Comparison of ENCODE assay signal across 13 mouse cellular contexts in the genomic region with DNA sequence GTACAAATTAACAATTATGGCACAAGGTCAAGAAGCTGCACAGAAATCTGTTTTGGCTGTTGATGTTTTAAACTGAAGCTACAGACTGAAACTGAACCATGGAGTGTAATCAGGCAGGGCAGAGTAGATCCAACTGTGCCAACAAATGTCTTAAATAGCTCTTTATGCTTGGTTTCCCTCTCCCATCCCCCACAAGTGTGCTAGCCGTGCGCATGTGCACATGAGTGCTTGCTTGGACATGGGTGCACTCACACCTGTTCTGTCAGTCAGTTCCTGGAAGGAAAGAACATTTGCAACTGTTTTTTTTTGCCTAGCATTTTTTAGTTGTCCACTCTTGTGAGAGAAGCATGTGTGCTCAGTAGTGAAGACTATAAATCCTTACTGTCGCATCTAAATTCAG. TPM values are rescaled to one million over a fixed set of nuclear protein-coding genes. Genes with fewer than 3 reads are reported as not detected.
DNase-seq lines count a peak whose midpoint lies in the region; ATAC-seq and TF ChIP-seq lines count a peak whose summit lies in the region.
"Had no signal": no experiment of that assay in that cellular context is flagged by ENCODE, and none has a peak within 500 bp of the region (broad histone marks: within the 10 kb centered on the region; RNA-seq: fewer than 3 reads in every experiment).

No protein-coding gene starts in this region.

- H3K4me1 ChIP-seq in kidney, embryonic 16.5 days (ENCODE audit: insufficient read depth, low read length), result peaks cover 33% of the 10 kb centered on the region

- intact Hi-C loops in gastrocnemius, adult 2 months (cut with DNase I), result no loop called here

- peak; percentile 46 for DNase-seq in kidney, adult 18-20 months
- peak; percentile 25 for DNase-seq in cerebellum, adult 11 months
- peak; percentile 79 for DNase-seq in gastrocnemius, adult 2 months
- DNase-seq in kidney, postnatal 36 days, result peak; percentile 53 to 70
- DNase-seq in adrenal gland, postnatal 25 days, result no peak
- no peak for DNase-seq in adrenal gland, postnatal 36 days
- DNase-seq in spleen, postnatal 4 days (ENCODE audit: low spot score in 2 of 2), result no peak
- DNase-seq: right cerebral cortex, adult 18-20 months had no signal

- no peaks in the 10 kb centered on the region for H3K27me3 ChIP-seq in kidney, embryonic 16.5 days (ENCODE audit: insufficient read depth, low read length)
- H3K27me3 ChIP-seq: limb, embryonic 15.5 days; stomach, embryonic 15.5 days had no signal

- no peak overlapping the region for H3K9ac ChIP-seq in kidney, embryonic 16.5 days (replicated peaks; ENCODE audit: low read length)
- H3K9ac ChIP-seq: limb, embryonic 15.5 days; stomach, embryonic 15.5 days had no signal

- no peak overlapping the region for H3K4me3 ChIP-seq in kidney, embryonic 16.5 days (ENCODE audit: low read length)
- peak overlapping the region; percentile 4 for H3K4me3 ChIP-seq in gastrocnemius, adult 2 months
- H3K4me3 ChIP-seq: layer of hippocampus, adult 2 months; limb, embryonic 15.5 days; stomach, embryonic 15.5 days had no signal

- H3K36me3 ChIP-seq in kidney, embryonic 16.5 days (ENCODE audit: insufficient read depth, low read length), result peaks cover 27% of the 10 kb centered on the region; the same call in 1 of the 2 replicates

- ATAC-seq in kidney, embryonic 16.5 days (ENCODE audit: low FRiP score, low TSS enrichment), result no peak

- H3K4me2 ChIP-seq in kidney, embryonic 16.5 days (replicated peaks; ENCODE audit: low read depth, low read length), result no peak overlapping the region
- H3K4me2 ChIP-seq: limb, embryonic 15.5 days; stomach, embryonic 15.5 days had no signal

- 61% methylated on average over 3 of the region's 3 CpGs for WGBS in kidney, embryonic 16.5 days

- H3K27ac ChIP-seq in kidney, embryonic 16.5 days (ENCODE audit: low read length), result no peak overlapping the region
- peak overlapping the region; percentile 72 for H3K27ac ChIP-seq in gastrocnemius, adult 2 months
- H3K27ac ChIP-seq: layer of hippocampus, adult 2 months; limb, embryonic 15.5 days; macrophage; stomach, embryonic 15.5 days had no signal

- H3K9me3 ChIP-seq in kidney, embryonic 16.5 days (ENCODE audit: low read length), result no peaks in the 10 kb centered on the region
- H3K9me3 ChIP-seq: limb, embryonic 15.5 days; stomach, embryonic 15.5 days had no signal

- TF ChIP-seq CTCF in gastrocnemius, adult 2 months (IDR thresholded peaks at IDR 0.05), result no peak

RNA-seq across cellular contexts. Expression of a gene that starts 10.4 kb away (rescaled TPM):
- polyA plus RNA-seq in kidney, embryonic 16.5 days (2015; fragmentation: Nextera tagmentation; extraction: Ambion mirVana), result 33.7 and 40.4 TPM in 2 replicates
- 100 to 1,000 TPM; 115 to 138 TPM for total RNA-seq in gastrocnemius, adult 2 months (2021)
- 116 and 125 TPM in 2 replicates for total RNA-seq in adrenal gland, postnatal 25 days (2021)
- total RNA-seq in adrenal gland, postnatal 36 days (2021), result 100 to 1,000 TPM in 1 of 2 experiments, 10 to 100 TPM in 1; 98.4 to 125 TPM

RNA-seq across cellular contexts. Expression of a gene that starts 11.5 kb away (rescaled TPM):
- polyA plus RNA-seq in kidney, embryonic 16.5 days (2015; fragmentation: Nextera tagmentation; extraction: Ambion mirVana), result 117 and 118 TPM in 2 replicates
- 10 to 100 TPM; 56.6 to 66.2 TPM for total RNA-seq in gastrocnemius, adult 2 months (2021)
- 144 and 148 TPM in 2 replicates for total RNA-seq in adrenal gland, postnatal 25 days (2021)
- 100 to 1,000 TPM; 124 to 146 TPM for total RNA-seq in adrenal gland, postnatal 36 days (2021)

Comparison
In these comparisons a context has a peak if more than half of its experiments do, and no peak if none do; other contexts are left out.
1. DNase-seq: peak in kidney, adult 18-20 months (single experiment), cerebellum, adult 11 months (single experiment), gastrocnemius, adult 2 months (single experiment) and kidney, postnatal 36 days (2 of 2); none in adrenal gland, postnatal 25 days (single experiment), adrenal gland, postnatal 36 days (0 of 2) and spleen, postnatal 4 days (0 of 2).